Mouse (Mus musculus) natural killer cell, adult 2 months (primary cell): ENCODE results near the gene 1700037H04Rik.
A peak's percentile ranks its signal among the peaks of the same experiment; 100 is the strongest.

Experiments used
- DNase-seq, 2 experiments: peaks; one replicate each; pipeline ENCODE4 v3.0.0; 2022; ENCODE audit warnings: low spot score in 2 of 2

1700037H04Rik gene

DNA sequence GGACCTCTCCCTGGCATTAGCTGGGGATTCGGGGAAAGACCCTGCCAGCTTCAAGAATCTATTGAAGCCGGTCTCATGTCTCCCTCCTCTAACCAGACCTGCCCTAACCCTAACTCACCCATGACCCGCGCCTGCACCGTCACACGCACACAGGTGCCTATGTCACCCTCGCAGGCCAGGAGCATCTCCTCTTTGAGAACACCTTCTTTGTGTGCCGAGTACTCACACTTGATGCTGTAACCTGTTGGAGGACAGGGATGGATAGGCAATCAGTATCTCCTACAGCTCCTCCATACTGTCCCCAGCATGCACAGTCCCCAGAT lies 12.9 kb downstream of the 1700037H04Rik start:
- no peak for DNase-seq

GRCm38 (mm10) chr2:131146193-131147042 lies 13.5 kb downstream of the 1700037H04Rik start:
- DNase-seq = no peak

DNA sequence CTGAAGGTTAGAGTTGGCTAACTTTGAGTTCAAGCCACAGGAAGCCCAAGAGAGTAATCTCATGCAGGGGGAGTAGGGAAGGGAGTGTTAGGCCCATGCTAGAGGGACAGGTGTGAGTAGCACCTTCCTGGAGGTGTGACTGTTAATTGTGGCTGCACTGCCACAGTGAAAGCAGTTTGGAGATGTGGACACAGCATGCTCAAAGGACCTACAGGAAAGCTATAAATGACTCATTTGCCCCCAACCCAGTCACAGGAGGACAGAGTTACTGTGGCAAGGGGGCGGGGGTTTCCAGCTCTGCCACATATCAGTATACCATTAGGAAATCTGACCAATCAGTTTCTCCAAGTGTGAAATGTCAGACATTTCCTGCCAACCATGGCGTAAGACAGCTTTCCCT lies 14.3 kb downstream of the 1700037H04Rik start:
- peak; percentile 54 to 71 for DNase-seq

DNA sequence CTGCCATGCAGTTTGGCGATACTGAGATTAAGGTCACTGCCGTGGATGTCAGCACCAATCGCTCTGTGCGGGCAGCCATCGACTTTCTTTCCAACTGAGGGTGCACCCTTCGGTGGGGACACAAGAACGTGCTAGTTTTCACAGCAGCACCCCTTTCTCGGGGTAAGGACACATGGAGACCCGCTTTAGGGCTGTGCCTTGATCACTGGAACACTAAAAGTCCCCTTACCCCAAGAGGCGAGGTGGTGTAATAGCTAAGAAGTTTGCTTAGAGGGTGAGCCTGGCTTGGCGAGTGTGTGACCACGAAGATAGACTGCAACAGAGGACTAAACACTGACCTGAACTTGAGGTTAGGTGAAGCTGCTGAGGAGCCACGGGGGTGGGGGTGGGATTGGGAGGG lies 14.8 kb downstream of the 1700037H04Rik start:
- no peak for DNase-seq

GRCm38 (mm10) chr2:131143007-131143780 lies 16.7 kb downstream of the 1700037H04Rik start:
- DNase-seq = no peak

- DNase-seq = peak; percentile 21 to 47
These were observed 17.3 kb downstream of the 1700037H04Rik start for GRCm38 (mm10) chr2:131142592-131142991.

DNA sequence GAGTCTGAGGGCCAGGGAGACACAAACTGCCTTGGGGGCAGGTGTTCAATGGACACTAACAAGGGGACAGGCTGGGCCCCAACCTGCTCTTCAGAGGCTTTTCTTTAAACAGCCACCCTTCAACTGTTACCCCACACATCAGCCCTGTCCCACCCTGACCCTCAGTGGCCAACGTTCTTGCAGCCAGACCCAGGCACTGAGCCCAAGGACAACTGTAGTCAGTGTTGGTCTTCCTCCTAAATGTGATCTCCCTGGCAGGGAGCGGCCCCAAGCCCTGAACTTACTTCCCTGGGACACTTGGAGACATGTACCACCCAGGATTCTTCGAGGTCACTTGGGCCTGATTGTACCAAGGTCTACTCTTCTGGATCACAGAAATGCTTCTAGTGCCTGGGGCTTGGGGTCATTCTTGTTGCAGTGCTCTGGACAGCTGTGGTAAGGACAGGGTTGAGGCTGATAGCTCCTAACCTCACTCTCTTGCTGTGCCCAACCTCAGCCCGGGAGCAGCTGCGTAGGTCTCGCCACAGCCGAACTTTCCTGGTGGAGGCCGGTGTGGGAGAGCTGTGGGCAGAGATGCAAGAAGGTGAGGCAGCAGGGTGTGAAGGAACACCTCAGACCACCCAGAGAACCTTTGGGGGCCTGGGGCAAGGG lies 18.4 kb downstream of the 1700037H04Rik start:
- DNase-seq = no peak

DNA sequence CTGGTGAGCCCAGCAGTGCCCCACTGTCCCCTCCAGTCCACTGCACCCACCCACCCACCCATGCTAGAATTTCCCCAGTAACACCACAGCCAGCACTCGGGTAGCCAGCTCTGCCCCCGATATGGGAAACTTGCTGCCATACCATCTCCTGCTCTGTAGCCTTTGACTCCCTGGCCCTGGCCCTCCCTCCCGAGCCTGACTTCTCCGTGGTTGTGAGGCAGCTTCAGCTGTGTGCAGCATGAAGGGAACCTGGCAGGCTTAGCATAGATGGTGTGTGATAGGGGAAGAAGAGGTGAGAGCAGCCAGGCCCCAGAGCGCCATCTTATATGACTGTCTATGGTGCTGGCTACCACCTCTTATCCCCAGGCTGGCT lies 19.4 kb downstream of the 1700037H04Rik start:
- peak in 1 of 2 experiments; percentile 34 for DNase-seq

DNA sequence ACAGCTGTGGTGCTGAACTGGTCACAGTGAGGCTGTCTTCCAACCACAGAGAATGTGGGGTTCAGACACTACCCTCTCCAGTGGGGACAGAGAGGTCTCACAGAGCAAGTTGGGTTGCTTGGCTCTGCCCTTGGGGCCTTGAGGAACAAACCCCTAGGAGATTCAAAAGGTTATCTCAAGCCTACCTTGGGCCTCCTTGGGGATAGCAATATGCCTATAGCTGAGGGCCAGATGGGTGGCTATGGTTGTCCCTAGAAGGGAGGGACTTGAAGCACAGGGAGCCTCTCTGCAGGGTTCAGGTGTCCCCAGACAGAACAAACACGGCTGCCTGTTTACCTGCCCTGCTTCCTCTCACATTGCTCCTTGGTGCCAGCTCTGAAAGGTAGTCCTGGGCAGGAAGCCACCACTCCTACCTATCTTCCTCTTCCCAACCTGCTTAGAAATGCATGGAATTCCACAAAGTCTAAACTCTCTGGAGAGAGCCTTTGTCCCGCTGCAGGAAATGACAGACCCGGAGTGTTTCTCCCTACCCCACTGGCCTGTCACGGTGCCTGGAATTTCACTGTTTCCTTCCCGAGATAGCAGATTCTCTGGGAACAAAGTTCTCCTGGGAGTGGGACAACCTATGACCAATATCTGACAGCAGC lies 19.9 kb downstream of the 1700037H04Rik start:
- no peak for DNase-seq

DNA sequence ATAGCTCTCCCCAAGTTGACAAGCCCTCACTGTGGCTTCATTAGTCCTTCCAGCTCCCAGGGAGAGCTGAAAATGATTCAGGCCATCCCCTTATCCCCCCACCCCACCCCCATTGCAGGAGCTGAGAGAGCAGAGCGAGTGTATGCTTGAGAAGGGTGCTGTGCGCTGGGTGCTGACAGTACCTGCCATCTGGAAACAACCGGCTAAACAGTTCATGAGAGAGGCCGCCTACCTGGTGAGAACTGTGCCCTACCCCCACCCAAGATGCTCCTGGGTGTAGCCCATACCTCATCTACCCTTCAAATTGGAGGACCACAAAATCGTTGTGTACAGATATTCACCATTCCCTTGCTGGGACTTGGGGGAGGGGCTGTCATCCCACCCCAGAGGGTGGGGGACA lies 20.6 kb downstream of the 1700037H04Rik start:
- no peak for DNase-seq

- DNase-seq = no peak
These were observed 21.1 kb downstream of the 1700037H04Rik start for GRCm38 (mm10) chr2:131138760-131139159.

DNA sequence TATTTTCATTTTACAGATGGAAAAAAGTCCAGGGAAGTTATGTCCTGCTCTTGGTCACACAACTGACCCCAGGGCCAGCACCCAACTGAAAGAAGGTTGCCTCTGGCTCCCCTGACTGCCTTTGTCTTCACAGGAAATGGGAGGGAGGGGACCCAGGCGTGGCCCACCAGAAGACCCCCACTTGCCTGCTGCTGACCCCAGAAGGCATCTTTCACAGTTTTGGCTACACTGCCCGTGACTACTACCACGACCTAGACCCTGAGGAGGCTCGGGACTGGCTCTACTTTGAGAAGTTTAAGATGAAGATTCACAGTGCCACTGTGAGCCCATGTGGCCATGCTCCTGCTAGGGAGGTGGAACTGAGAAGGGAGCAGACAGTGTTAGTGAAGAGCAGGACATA lies 21.6 kb downstream of the 1700037H04Rik start:
- DNase-seq = no peak

DNA sequence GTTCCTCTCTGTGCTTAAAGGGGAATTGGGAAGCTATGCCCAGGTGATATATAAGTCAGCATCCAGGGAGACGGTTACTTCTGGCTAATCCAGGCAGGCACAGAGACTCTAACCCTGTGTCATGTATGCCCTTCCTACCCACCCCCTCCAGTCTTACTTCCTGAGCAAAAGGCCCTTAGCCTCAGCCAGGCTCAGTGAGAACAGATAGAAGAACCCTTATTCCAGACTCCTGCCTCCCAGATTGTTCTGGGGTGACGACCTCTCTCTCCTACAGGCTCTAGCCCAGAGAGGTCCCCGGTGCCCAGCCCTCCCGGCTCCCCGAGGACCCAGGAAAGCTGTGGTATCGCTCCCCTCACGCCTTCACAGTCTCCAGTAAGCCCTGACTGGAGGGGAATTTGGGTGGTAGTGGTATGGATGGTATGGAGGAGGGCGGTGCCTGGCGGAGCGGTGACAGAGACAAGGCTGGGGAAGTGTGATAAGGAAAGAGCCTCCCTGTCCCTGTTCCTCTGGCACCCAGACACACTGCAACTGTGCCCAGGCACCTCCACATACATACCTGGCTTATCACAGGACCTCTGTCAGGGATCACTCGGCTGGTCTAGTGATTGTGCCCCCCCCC lies 24.3 kb downstream of the 1700037H04Rik start:
- no peak for DNase-seq

GRCm38 (mm10) chr2:131134826-131135400 lies 25.0 kb downstream of the 1700037H04Rik start:
- no peak for DNase-seq

DNA sequence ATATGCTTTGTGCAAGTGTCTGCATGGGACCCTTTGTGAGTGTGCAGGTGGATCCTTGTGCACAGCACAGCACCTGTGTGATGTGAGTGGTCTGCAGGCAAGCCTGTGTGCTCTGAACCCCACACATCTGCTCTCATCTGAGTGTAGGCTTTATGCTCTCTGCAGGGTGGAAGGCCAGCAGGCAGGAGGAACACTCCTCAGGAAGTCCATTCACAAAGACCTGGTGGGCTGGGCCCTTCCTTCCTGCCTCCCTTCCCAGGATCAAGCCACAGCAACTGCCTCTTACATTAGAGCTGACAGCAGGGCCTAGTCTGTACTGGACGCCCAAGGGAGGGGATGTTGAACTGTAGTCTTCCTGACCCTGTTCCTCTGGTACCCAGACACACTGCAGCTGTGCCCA lies 25.5 kb downstream of the 1700037H04Rik start:
- DNase-seq = no peak

DNA sequence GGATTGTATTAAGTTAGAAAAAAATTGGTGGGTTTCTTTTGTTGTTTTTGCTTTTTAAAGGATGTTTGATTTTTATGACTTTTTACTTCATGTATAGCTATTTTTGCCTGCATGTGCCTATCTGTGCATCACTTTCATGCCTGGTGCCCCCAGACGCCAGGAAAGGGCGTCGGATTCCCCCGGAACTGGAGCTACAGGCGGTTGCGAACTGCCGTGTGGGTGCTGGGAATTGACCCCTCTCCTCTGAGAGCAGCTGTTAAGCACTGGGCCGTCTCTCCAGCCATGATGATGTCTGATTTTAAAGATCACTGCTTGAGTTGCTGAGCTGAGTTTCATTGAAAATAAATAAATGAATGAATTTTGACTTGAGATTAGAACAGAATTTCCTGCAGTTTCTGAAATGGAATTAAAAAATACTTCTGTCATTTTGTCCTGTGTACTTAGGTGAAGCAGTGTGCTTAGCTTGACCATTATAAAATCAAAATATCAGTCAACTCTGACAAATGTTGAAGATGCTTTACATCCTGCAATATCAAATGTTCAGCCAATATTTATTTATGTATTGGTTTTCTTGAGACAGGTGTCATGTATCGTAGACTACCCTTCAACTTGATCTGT lies 26.8 kb downstream of the 1700037H04Rik start, which contains the start of gene Gm11037:
TSS of gene Gm11037 (plus strand) at position 568 of the 618 bp plus-strand sequence.
- DNase-seq = no peak

- DNase-seq = no peak
These were observed 27.6 kb downstream of the 1700037H04Rik start for GRCm38 (mm10) chr2:131132111-131132888.

- DNase-seq = no peak
These were observed 29.0 kb downstream of the 1700037H04Rik start for GRCm38 (mm10) chr2:131130849-131131248.

DNA sequence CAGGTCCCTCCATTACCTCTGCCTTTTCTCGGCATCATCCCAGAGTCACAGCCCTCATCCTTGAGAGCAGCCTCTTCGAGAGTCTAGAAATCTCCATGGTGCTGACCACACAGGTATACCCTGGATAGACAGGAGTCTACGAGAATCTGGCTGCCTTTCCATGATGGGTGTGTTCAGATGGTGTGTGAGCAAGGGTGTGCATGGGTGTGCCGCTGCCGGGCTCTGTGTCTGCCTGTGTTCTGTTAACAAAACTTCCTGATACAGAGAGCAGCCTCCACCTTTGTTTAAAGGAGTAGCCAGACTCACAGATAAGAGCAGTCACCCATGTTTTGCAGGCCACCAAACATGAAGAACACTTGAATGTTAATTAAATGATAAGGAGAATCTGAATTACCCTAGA lies 30.0 kb downstream of the 1700037H04Rik start:
- no peak for DNase-seq

- DNase-seq = no peak
These were observed 31.2 kb downstream of the 1700037H04Rik start for GRCm38 (mm10) chr2:131128636-131129157.
